Mouse (Mus musculus) left cerebral cortex, adult 8-10 months (tissue): ENCODE results near the gene Cd8b1. TPM values are rescaled to one million over a fixed set of nuclear protein-coding genes. Genes with fewer than 3 reads are reported as not detected.
"Not testable (repeated sequence)": the region's sequence is repeated elsewhere in the genome, so short reads cannot be mapped to it uniquely, and the experiment has no call there.

Experiments
- DNase-seq, 2 experiments: peaks; one replicate each; pipeline ENCODE4 v3.0.0; 2022; ENCODE audit warnings: low spot score in 2 of 2
- total RNA-seq, 4 experiments: library from RNA; stranded (reverse); gene quantifications; 2 replicates each; pipeline ENCODE4 v1.2.4; 2022

Gene Cd8b1
- not detected for total RNA-seq

- DNase-seq, result no peak
Measured at GRCm38 (mm10) chr6:71322491-71322921, at the start of gene Cd8b1. Gene Cd8b1, plus strand, starts transcription at chr6:71322788.

- DNase-seq, result no peak
Measured at GRCm38 (mm10) chr6:71273715-71274114, 48.9 kb upstream of the Cd8b1 start.

- no peak for DNase-seq
Measured at GRCm38 (mm10) chr6:71274621-71275020, 48.0 kb upstream of the Cd8b1 start.

GRCm38 (mm10) chr6:71279418-71279817 lies 43.2 kb upstream of the Cd8b1 start:
- DNase-seq, result no peak

- no peak for DNase-seq
Measured at GRCm38 (mm10) chr6:71293509-71293908, 29.1 kb upstream of the Cd8b1 start.

GRCm38 (mm10) chr6:71295303-71295702 lies 27.3 kb upstream of the Cd8b1 start:
- DNase-seq, result no peak

- no peak for DNase-seq
Measured at GRCm38 (mm10) chr6:71298051-71298450, 24.5 kb upstream of the Cd8b1 start.

- DNase-seq, result no peak
Measured at GRCm38 (mm10) chr6:71298751-71299150, 23.8 kb upstream of the Cd8b1 start.

- DNase-seq, result no peak
Measured at GRCm38 (mm10) chr6:71302097-71302731, 20.4 kb upstream of the Cd8b1 start.

- DNase-seq, result no peak
Measured at GRCm38 (mm10) chr6:71307486-71307885, 15.1 kb upstream of the Cd8b1 start.

- DNase-seq, result no peak
Measured at GRCm38 (mm10) chr6:71321826-71322283, 733 bp upstream of the Cd8b1 start, which contains the start of gene Smyd1. Gene Smyd1, minus strand, starts transcription at chr6:71322233.

- DNase-seq, result no peak
Measured at GRCm38 (mm10) chr6:71324816-71325215, 2.2 kb downstream of the Cd8b1 start.

- DNase-seq, result no peak
Measured at GRCm38 (mm10) chr6:71329881-71330280, 7.3 kb downstream of the Cd8b1 start.

GRCm38 (mm10) chr6:71330486-71330885 lies 7.9 kb downstream of the Cd8b1 start:
- DNase-seq, result no peak

GRCm38 (mm10) chr6:71331491-71331890 lies 8.9 kb downstream of the Cd8b1 start:
- DNase-seq, result not testable (repeated sequence)

GRCm38 (mm10) chr6:71332236-71332965 lies 9.8 kb downstream of the Cd8b1 start:
- DNase-seq, result no peak

GRCm38 (mm10) chr6:71333031-71333430 lies 10.4 kb downstream of the Cd8b1 start:
- no peak for DNase-seq

- no peak for DNase-seq
Measured at GRCm38 (mm10) chr6:71333578-71334273, 11.1 kb downstream of the Cd8b1 start.

GRCm38 (mm10) chr6:71337666-71338065 lies 15.1 kb downstream of the Cd8b1 start:
- no peak for DNase-seq

GRCm38 (mm10) chr6:71338941-71339340 lies 16.4 kb downstream of the Cd8b1 start:
- DNase-seq, result no peak

GRCm38 (mm10) chr6:71339351-71339750 lies 16.8 kb downstream of the Cd8b1 start:
- DNase-seq, result no peak

- no peak for DNase-seq
Measured at GRCm38 (mm10) chr6:71341179-71341578, 18.6 kb downstream of the Cd8b1 start.
